Mouse (Mus musculus): ENCODE measurements at regions not wholly inside any gene's neighbourhood (a gene's known extent, or its start where the extent isn't known, plus 50 kb on each side); places are given as distances from the start of the nearest gene placed in this dataset.

- Histone ChIP-seq H3ac (ENCODE audit: control insufficient read depth, insufficient read length, low read depth) (no peak overlapping the region), H3K27me3 (ENCODE audit: control insufficient read depth, insufficient read depth, insufficient read length) (no peaks in the 10 kb centered on the region), H3K4me3 (ENCODE audit: insufficient read depth, poor library complexity, severe bottlenecking) (no peak overlapping the region), H3K36me3 (ENCODE audit: control insufficient read depth, insufficient read depth) (no peaks in the 10 kb centered on the region), H3K79me3 (ENCODE audit: low read depth) (no peaks in the 10 kb centered on the region), H3K79me2 (ENCODE audit: control insufficient read depth, insufficient read depth) (no peaks in the 10 kb centered on the region)
- TF ChIP-seq MAX (IDR thresholded peaks at IDR 0.05) (no peak), MYOG (IDR thresholded peaks at IDR 0.05; ENCODE audit: control insufficient read depth, extremely low read depth, insufficient read length) (no peak), MYOD1 (IDR thresholded peaks at IDR 0.05; ENCODE audit: control insufficient read depth, insufficient read length, low read depth) (no peak), USF1 (IDR thresholded peaks at IDR 0.05; ENCODE audit: low read depth) (no peak), CTCF (IDR thresholded peaks at IDR 0.05; ENCODE audit: control insufficient read depth, insufficient read depth, insufficient read length) (no peak), FOSL1 (IDR thresholded peaks at IDR 0.05; ENCODE audit: insufficient read depth, low read length, poor library complexity, severe bottlenecking) (no peak)
Measured at GRCm38 (mm10) chrX:12502364-12502763, 85.2 kb upstream of the Atp6ap2 start.

DNA sequence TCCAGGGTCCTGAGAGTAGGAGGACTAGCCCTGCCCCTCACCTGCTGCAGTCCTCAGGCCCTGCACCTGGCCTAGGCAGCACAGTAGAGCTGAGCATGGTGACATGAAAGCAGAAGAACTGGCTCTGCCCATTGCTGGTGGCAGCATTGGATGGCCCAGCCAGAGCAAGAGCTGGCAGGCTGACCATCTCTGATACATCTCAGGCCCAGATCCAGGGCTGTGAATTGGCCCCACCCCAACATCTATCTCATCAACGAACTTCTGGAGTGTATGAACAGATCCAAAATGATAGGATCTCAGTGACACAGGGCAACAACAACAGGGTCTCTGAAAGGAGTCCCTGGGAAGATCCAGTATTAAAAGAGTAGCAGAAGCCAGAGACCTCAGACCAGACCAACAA is 84.0 kb upstream of the Atp6ap2 start:
- Histone ChIP-seq H3K79me2 (ENCODE audit: control insufficient read depth, insufficient read depth) (no peaks in the 10 kb centered on the region), H3K27me3 (ENCODE audit: control insufficient read depth, insufficient read depth, insufficient read length) (no peaks in the 10 kb centered on the region), H3K4me3 (ENCODE audit: insufficient read depth, poor library complexity, severe bottlenecking) (no peak overlapping the region), H3ac (ENCODE audit: control insufficient read depth, insufficient read length, low read depth) (no peak overlapping the region), H3K36me3 (ENCODE audit: control insufficient read depth, insufficient read depth) (no peaks in the 10 kb centered on the region), H3K79me3 (ENCODE audit: low read depth) (no peaks in the 10 kb centered on the region)
- no peak for TF ChIP-seq CEBPB (IDR thresholded peaks at IDR 0.05; ENCODE audit: low read depth)
- no peak for TF ChIP-seq CTCF (IDR thresholded peaks at IDR 0.05; ENCODE audit: control insufficient read depth, insufficient read depth, insufficient read length)
- TF ChIP-seq MYOD1 (IDR thresholded peaks at IDR 0.05; ENCODE audit: control insufficient read depth, insufficient read length, low read depth), result no peak
- no peak for TF ChIP-seq MAX (IDR thresholded peaks at IDR 0.05)
- TF ChIP-seq FOSL1 (IDR thresholded peaks at IDR 0.05; ENCODE audit: insufficient read depth, low read length, poor library complexity, severe bottlenecking), result no peak
- TF ChIP-seq USF1 (IDR thresholded peaks at IDR 0.05; ENCODE audit: low read depth), result no peak
- TF ChIP-seq MYOG (IDR thresholded peaks at IDR 0.05; ENCODE audit: control insufficient read depth, extremely low read depth, insufficient read length), result no peak

DNA sequence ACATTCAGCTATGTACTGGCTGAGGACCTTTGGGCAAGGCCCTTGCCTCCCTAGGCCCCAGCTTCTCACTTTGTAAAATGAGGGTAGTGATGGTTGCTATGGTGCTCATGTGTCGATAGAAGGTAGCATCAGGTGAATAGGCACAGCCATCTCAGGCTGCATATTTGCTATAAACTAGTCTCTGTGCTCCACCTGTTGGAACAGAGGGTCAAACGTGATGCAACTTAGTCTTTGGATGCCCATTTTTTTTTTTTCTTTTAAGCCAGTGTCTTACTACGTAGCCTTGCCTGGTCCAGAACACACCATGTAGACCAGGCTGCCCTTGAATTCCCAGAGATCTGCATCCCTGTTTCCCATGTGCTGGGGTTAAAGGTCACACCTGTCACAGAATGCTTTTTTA is 76.5 kb upstream of the Atp6ap2 start:
- Histone ChIP-seq H3K27me3 (ENCODE audit: control insufficient read depth, insufficient read depth, insufficient read length) (no peaks in the 10 kb centered on the region), H3K79me3 (ENCODE audit: low read depth) (no peaks in the 10 kb centered on the region), H3ac (ENCODE audit: control insufficient read depth, insufficient read length, low read depth) (no peak overlapping the region), H3K36me3 (ENCODE audit: control insufficient read depth, insufficient read depth) (no peaks in the 10 kb centered on the region), H3K4me3 (ENCODE audit: insufficient read depth, poor library complexity, severe bottlenecking) (no peak overlapping the region), H3K79me2 (ENCODE audit: control insufficient read depth, insufficient read depth) (no peaks in the 10 kb centered on the region)
- TF ChIP-seq FOSL1 (IDR thresholded peaks at IDR 0.05; ENCODE audit: insufficient read depth, low read length, poor library complexity, severe bottlenecking) (no peak), MYOG (IDR thresholded peaks at IDR 0.05; ENCODE audit: control insufficient read depth, extremely low read depth, insufficient read length) (no peak), MYOD1 (IDR thresholded peaks at IDR 0.05; ENCODE audit: control insufficient read depth, insufficient read length, low read depth) (no peak), MAX (IDR thresholded peaks at IDR 0.05) (no peak), CEBPB (IDR thresholded peaks at IDR 0.05; ENCODE audit: low read depth) (no peak), USF1 (IDR thresholded peaks at IDR 0.05; ENCODE audit: low read depth) (no peak), CTCF (IDR thresholded peaks at IDR 0.05; ENCODE audit: control insufficient read depth, insufficient read depth, insufficient read length) (no peak)

- no peaks in the 10 kb centered on the region for H3K79me3 ChIP-seq (ENCODE audit: low read depth)
- H3K79me2 ChIP-seq (ENCODE audit: control insufficient read depth, insufficient read depth), result no peaks in the 10 kb centered on the region
- H3ac ChIP-seq (ENCODE audit: control insufficient read depth, insufficient read length, low read depth), result no peak overlapping the region
- no peaks in the 10 kb centered on the region for H3K36me3 ChIP-seq (ENCODE audit: control insufficient read depth, insufficient read depth)
- TF ChIP-seq MYOG (IDR thresholded peaks at IDR 0.05; ENCODE audit: control insufficient read depth, extremely low read depth, insufficient read length), result no peak
- no peaks in the 10 kb centered on the region for H3K27me3 ChIP-seq (ENCODE audit: control insufficient read depth, insufficient read depth, insufficient read length)
- no peak overlapping the region for H3K4me3 ChIP-seq (ENCODE audit: insufficient read depth, poor library complexity, severe bottlenecking)
Measured at GRCm38 (mm10) chrX:12525044-12525443, 62.6 kb upstream of the Atp6ap2 start.

GRCm38 (mm10) chrX:12530406-12531311 is 56.9 kb upstream of the Atp6ap2 start:
- Histone ChIP-seq H3ac (ENCODE audit: control insufficient read depth, insufficient read length, low read depth) (no peak overlapping the region), H3K36me3 (ENCODE audit: control insufficient read depth, insufficient read depth) (no peaks in the 10 kb centered on the region), H3K27me3 (ENCODE audit: control insufficient read depth, insufficient read depth, insufficient read length) (no peaks in the 10 kb centered on the region), H3K4me3 (ENCODE audit: insufficient read depth, poor library complexity, severe bottlenecking) (no peak overlapping the region), H3K79me3 (ENCODE audit: low read depth) (no peaks in the 10 kb centered on the region), H3K79me2 (ENCODE audit: control insufficient read depth, insufficient read depth) (no peaks in the 10 kb centered on the region)
- TF ChIP-seq MYOD1 (IDR thresholded peaks at IDR 0.05; ENCODE audit: control insufficient read depth, insufficient read length, low read depth) (no peak), MAX (IDR thresholded peaks at IDR 0.05) (no peak), FOSL1 (IDR thresholded peaks at IDR 0.05; ENCODE audit: insufficient read depth, low read length, poor library complexity, severe bottlenecking) (no peak), CEBPB (IDR thresholded peaks at IDR 0.05; ENCODE audit: low read depth) (no peak), MYOG (IDR thresholded peaks at IDR 0.05; ENCODE audit: control insufficient read depth, extremely low read depth, insufficient read length) (no peak), USF1 (IDR thresholded peaks at IDR 0.05; ENCODE audit: low read depth) (no peak), CTCF (IDR thresholded peaks at IDR 0.05; ENCODE audit: control insufficient read depth, insufficient read depth, insufficient read length) (no peak)

Measured in C2C12 (cell line).